Mouse (Mus musculus): Measurements from ENCODE around the gene Wdr46. TPM values are rescaled to one million over a fixed set of nuclear protein-coding genes. Genes with fewer than 3 reads are reported as not detected.

The Wdr46 gene
- polyA plus RNA-seq, 1 experiment from 2014 or later: 26.5 TPM

Other genes starting within 250 kb of the Wdr46 start
- gene March2, start 222.0 kb upstream of the Wdr46 start, polyA plus RNA-seq (2015; fragmentation: Nextera tagmentation; extraction: Ambion mirVana): 84.6 and 86.7 TPM in 2 replicates
- gene Rab11b, start 180.1 kb upstream of the Wdr46 start, polyA plus RNA-seq (2015; fragmentation: Nextera tagmentation; extraction: Ambion mirVana): 590 and 595 TPM in 2 replicates
- 23.2 and 23.9 TPM in 2 replicates for gene Angptl4, start 158.8 kb upstream of the Wdr46 start, polyA plus RNA-seq (2015; fragmentation: Nextera tagmentation; extraction: Ambion mirVana)
- gene Kank3, start 130.1 kb upstream of the Wdr46 start, polyA plus RNA-seq (2015; fragmentation: Nextera tagmentation; extraction: Ambion mirVana): 50.4 and 57.1 TPM in 2 replicates
- 474 and 594 TPM in 2 replicates for gene Rps28, start 116.1 kb upstream of the Wdr46 start, polyA plus RNA-seq (2015; fragmentation: Nextera tagmentation; extraction: Ambion mirVana)
- 496 and 540 TPM in 2 replicates for gene Ndufa7, start 116.1 kb upstream of the Wdr46 start, polyA plus RNA-seq (2015; fragmentation: Nextera tagmentation; extraction: Ambion mirVana)
- 54.7 and 55.3 TPM in 2 replicates for gene Cd320, start 97.6 kb upstream of the Wdr46 start, polyA plus RNA-seq (2015; fragmentation: Nextera tagmentation; extraction: Ambion mirVana)
- gene Gm7029, start 66.8 kb upstream of the Wdr46 start, polyA plus RNA-seq (2015; fragmentation: Nextera tagmentation; extraction: Ambion mirVana): not detected in 2 replicates
- 2.2 and 2.7 TPM in 2 replicates for gene Kifc1, start 50.0 kb upstream of the Wdr46 start, polyA plus RNA-seq (2015; fragmentation: Nextera tagmentation; extraction: Ambion mirVana)
- gene Platr17, start 35.5 kb upstream of the Wdr46 start, polyA plus RNA-seq (2015; fragmentation: Nextera tagmentation; extraction: Ambion mirVana): 0.26 TPM in 1 of 2 replicates, not detected in the other
- 50.3 and 55.9 TPM in 2 replicates for gene Daxx, start 31.2 kb upstream of the Wdr46 start, polyA plus RNA-seq (2015; fragmentation: Nextera tagmentation; extraction: Ambion mirVana)
- gene Tapbp, start 24.8 kb upstream of the Wdr46 start, polyA plus RNA-seq (2015; fragmentation: Nextera tagmentation; extraction: Ambion mirVana): 30.5 and 33.2 TPM in 2 replicates
- gene Zbtb22, start 24.8 kb upstream of the Wdr46 start, polyA plus RNA-seq (2015; fragmentation: Nextera tagmentation; extraction: Ambion mirVana): 17.1 TPM in 2 replicates
- gene Rgl2, start 11.1 kb upstream of the Wdr46 start, polyA plus RNA-seq (2015; fragmentation: Nextera tagmentation; extraction: Ambion mirVana): 55.1 and 60.1 TPM in 2 replicates
- gene Pfdn6, start 317 bp upstream of the Wdr46 start, polyA plus RNA-seq (2015; fragmentation: Nextera tagmentation; extraction: Ambion mirVana): 172 and 185 TPM in 2 replicates
- gene B3galt4, start 10.8 kb downstream of the Wdr46 start, polyA plus RNA-seq (2015; fragmentation: Nextera tagmentation; extraction: Ambion mirVana): 12.8 and 14.1 TPM in 2 replicates
- 74.8 and 76.6 TPM in 2 replicates for gene Vps52, start 15.2 kb downstream of the Wdr46 start, polyA plus RNA-seq (2015; fragmentation: Nextera tagmentation; extraction: Ambion mirVana)
- gene Rps18, start 15.3 kb downstream of the Wdr46 start, polyA plus RNA-seq (2015; fragmentation: Nextera tagmentation; extraction: Ambion mirVana): 701 and 784 TPM in 2 replicates
- gene H2-K1, start 59.7 kb downstream of the Wdr46 start, polyA plus RNA-seq (2015; fragmentation: Nextera tagmentation; extraction: Ambion mirVana): 19.5 and 25.2 TPM in 2 replicates
- gene Ring1, start 84.0 kb downstream of the Wdr46 start, polyA plus RNA-seq (2015; fragmentation: Nextera tagmentation; extraction: Ambion mirVana): 22.1 and 24.9 TPM in 2 replicates
- gene H2-Ke6, start 87.4 kb downstream of the Wdr46 start, polyA plus RNA-seq (2015; fragmentation: Nextera tagmentation; extraction: Ambion mirVana): 64.8 and 71.9 TPM in 2 replicates
- 166 and 176 TPM in 2 replicates for gene Slc39a7, start 91.0 kb downstream of the Wdr46 start, polyA plus RNA-seq (2015; fragmentation: Nextera tagmentation; extraction: Ambion mirVana)
- gene Rxrb, start 91.2 kb downstream of the Wdr46 start, polyA plus RNA-seq (2015; fragmentation: Nextera tagmentation; extraction: Ambion mirVana): 57.8 and 61.1 TPM in 2 replicates
- gene Col11a2, start 98.8 kb downstream of the Wdr46 start, polyA plus RNA-seq (2015; fragmentation: Nextera tagmentation; extraction: Ambion mirVana): 4.5 and 5.4 TPM in 2 replicates
- gene H2-Oa, start 151.7 kb downstream of the Wdr46 start, polyA plus RNA-seq (2015; fragmentation: Nextera tagmentation; extraction: Ambion mirVana): 0.14 TPM in 1 of 2 replicates, not detected in the other
- 19.4 and 19.8 TPM in 2 replicates for gene H2-DMa, start 178.9 kb downstream of the Wdr46 start, polyA plus RNA-seq (2015; fragmentation: Nextera tagmentation; extraction: Ambion mirVana)
- gene Brd2, start 182.0 kb downstream of the Wdr46 start, polyA plus RNA-seq (2015; fragmentation: Nextera tagmentation; extraction: Ambion mirVana): 122 and 144 TPM in 2 replicates
- gene H2-DMb2, start 202.6 kb downstream of the Wdr46 start, polyA plus RNA-seq (2015; fragmentation: Nextera tagmentation; extraction: Ambion mirVana): 0.20 and 0.38 TPM in 2 replicates
- gene H2-DMb1, start 212.4 kb downstream of the Wdr46 start, polyA plus RNA-seq (2015; fragmentation: Nextera tagmentation; extraction: Ambion mirVana): 0.79 and 1.1 TPM in 2 replicates
- 3.0 and 3.7 TPM in 2 replicates for gene Tap1, start 246.9 kb downstream of the Wdr46 start, polyA plus RNA-seq (2015; fragmentation: Nextera tagmentation; extraction: Ambion mirVana)
- 1.4 and 2.4 TPM in 2 replicates for gene Psmb9, start 247.1 kb downstream of the Wdr46 start, polyA plus RNA-seq (2015; fragmentation: Nextera tagmentation; extraction: Ambion mirVana)

All from hindbrain, embryonic 15.5 days (tissue).